Mouse (Mus musculus) left cerebral cortex, postnatal 4 days (tissue): Measurements from ENCODE around the gene Adgrl4. TPM values are rescaled to one million over a fixed set of nuclear protein-coding genes. Genes with fewer than 3 reads are reported as not detected.

Experiments used
- DNase-seq: peaks from one replicate; pipeline ENCODE4 v3.0.0-alpha.2; 2022
- intact Hi-C: fragments of 180-260 bp; cut with DNase I; formaldehyde crosslinking; loops from one replicate; pipeline ENCODE4 v1.15.1; 2025
- total RNA-seq, 2 experiments: library from RNA; stranded (reverse); gene quantifications; 2 replicates each; pipeline ENCODE4 v1.2.3; 2021

Adgrl4 gene
- 10 to 100 TPM; 14.9 to 21.9 TPM for total RNA-seq

GRCm38 (mm10) chr3:151437693-151438092 lies at the start of gene Adgrl4:
Gene Adgrl4 (plus strand): TSS chr3:151437887.
- peak; percentile 7 for DNase-seq
- intact Hi-C loops = no loop called here

GRCm38 (mm10) chr3:151390912-151391311 lies 46.8 kb upstream of the Adgrl4 start:
- intact Hi-C loops = no loop called here
- DNase-seq = no peak

- intact Hi-C loops = no loop called here
- peak; percentile 40 for DNase-seq
These were observed 44.8 kb upstream of the Adgrl4 start for GRCm38 (mm10) chr3:151392891-151393290.

GRCm38 (mm10) chr3:151393330-151393729 lies 44.4 kb upstream of the Adgrl4 start:
- intact Hi-C loops = no loop called here
- no peak for DNase-seq

DNA sequence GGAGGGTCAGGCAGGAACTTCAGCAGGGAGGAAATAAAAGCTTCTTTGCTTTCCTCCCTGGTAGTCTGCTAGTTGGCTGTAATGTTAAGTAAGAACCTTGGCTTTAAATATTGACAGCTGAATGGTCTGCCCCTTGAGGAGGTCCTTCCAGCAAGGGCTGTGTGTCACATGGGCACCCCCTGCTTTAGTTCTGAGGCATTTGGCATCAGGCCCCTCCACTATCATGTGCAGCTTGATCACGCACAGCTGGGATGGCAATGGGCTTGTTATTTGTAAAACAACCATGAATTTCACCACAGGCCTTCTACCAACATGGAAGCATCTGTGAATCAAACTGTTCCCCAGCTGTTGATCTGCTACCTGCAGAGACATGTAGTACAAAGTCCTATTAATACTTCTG lies 38.4 kb upstream of the Adgrl4 start:
- DNase-seq = peak; percentile 65
- intact Hi-C loops = no loop called here

DNA sequence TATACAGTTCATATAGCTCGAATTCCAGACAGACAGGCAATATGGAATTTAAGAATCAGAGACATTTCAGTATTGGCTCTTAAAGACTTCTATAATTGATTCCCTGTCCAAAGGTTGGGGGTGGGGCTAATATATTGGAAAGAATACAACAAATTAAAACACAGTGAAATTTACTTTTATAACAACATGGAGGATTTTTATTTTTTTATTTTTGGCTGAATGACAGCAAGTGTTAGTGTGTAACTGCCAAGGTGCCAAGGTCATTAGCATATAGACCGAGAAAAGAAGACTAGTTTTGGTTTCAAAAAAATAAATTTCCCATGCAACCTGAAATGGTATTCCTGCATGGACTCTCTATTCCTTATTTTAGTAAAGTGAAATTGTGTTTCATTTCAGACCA lies 26.7 kb upstream of the Adgrl4 start:
- DNase-seq = no peak
- intact Hi-C loops = no loop called here

GRCm38 (mm10) chr3:151411488-151411887 lies 26.2 kb upstream of the Adgrl4 start:
- peak; percentile 69 for DNase-seq
- intact Hi-C loops = no loop called here

DNA sequence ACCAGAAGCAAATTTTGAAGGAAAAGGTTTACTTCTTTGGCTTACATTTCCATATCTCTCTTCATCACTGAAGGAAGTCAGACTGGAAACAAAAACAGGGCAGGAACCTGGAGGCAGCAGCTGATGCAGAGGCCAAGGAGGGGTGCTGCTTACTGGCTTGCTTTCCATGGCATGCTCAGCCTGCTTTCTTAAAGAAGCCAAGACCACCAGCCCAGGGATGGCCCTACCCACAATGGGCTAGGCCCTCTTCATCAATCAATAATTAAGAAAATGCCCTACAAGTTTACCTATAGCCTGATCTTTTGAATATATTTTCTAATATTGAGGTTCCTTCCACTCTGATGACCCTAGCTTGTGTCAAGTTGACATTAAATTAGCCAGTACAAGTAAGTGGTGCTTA lies 20.8 kb upstream of the Adgrl4 start:
- intact Hi-C loops = no loop called here
- no peak for DNase-seq

DNA sequence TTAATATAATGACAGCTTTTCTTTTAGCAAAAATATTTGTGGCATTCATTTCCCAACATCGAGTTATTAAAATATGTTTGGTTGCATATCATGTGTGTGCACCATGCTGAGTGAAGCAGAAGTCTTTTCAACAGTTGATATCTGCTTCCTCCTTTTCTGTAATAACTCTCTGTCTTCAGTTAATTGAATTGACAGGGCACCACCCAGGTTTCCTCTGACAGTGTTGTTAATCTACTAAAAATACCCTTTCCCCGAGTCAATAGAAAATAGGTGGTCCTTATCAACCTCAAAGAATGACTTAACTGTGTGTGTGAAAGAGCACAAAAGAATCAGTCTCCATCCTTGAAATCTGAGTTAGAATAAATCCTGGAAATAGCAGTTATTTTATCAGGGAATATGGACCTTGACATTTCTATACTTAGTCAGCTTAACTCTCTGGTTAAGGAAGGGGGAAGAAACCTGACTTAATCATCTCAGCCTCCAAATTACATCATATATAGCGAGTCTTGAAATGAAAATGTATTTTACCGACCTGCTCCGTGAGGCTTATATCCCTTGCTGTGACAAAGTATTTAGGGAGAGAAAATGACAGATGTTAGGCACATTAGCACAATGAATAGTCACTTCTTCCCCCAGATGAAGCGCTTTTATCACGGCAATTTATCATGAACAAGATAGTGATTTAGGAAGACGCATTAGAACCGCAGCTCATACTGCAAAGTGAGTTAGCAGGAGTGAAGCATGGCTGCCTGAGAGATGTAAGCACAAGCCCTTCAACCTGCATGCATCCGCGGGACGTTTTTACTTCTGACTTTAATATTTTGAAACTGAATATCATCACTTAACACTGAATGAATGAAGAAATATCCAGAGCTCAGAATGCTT lies 19.8 kb upstream of the Adgrl4 start:
- intact Hi-C loops = no loop called here
- no peak for DNase-seq

- no peak for DNase-seq
These were observed 13.1 kb upstream of the Adgrl4 start for GRCm38 (mm10) chr3:151424326-151425207.

GRCm38 (mm10) chr3:151430106-151430505 lies 7.6 kb upstream of the Adgrl4 start:
- intact Hi-C loops = no loop called here
- no peak for DNase-seq

More at GRCm38 (mm10) chr3:151424326-151425207, 13.1 kb upstream of the Adgrl4 start:
- intact Hi-C loops = no loop called here

DNA sequence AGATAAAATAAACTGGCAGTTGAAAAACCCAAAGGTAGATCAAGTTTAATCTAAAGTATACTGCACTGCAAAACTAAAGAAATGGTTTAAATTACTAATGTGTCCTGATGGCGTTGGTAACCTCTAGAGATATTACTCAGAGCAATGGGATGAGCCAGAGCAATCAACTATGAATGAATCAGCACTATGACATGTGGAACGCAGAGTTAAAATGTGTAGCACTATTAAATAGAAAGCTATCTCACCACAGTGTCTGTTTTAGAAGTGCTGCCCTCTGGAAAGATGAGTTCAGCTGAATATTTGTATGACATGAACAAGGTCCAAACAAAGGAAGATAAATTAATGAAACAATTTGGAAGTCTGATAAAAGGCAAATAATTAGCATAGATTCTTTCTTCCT lies 6.2 kb upstream of the Adgrl4 start:
- intact Hi-C loops = no loop called here

DNA sequence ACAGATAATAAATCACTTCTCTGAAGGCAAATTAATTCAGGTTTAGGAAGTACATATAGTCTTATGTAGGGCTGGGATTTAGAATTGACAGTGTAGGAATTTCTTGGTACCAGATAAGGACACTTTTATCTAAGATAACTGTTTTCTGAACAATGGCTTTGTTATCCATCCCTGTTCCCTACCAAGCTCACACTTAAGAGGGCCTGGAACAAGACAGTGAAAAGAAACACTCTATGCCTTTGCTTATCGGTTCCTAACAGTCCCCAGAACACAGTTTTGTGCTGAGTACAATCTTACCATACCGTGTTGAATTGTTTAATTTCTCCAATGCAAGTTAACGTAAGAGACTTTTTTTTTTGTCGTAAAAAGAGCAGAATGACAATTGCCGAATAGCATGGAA lies 677 bp downstream of the Adgrl4 start:
- intact Hi-C loops = no loop called here
- no peak for DNase-seq

More for the DNA sequence above, 6.2 kb upstream of the Adgrl4 start:
- no peak for DNase-seq

- no peak for DNase-seq
- intact Hi-C loops = no loop called here
These were observed 2.3 kb downstream of the Adgrl4 start for GRCm38 (mm10) chr3:151439976-151440375.

- intact Hi-C loops = no loop called here
These were observed 4.3 kb downstream of the Adgrl4 start for GRCm38 (mm10) chr3:151442026-151442425.

GRCm38 (mm10) chr3:151443486-151443885 lies 5.8 kb downstream of the Adgrl4 start:
- no peak for DNase-seq
- intact Hi-C loops = no loop called here

More at GRCm38 (mm10) chr3:151442026-151442425, 4.3 kb downstream of the Adgrl4 start:
- no peak for DNase-seq

- intact Hi-C loops = no loop called here
These were observed 6.6 kb downstream of the Adgrl4 start for GRCm38 (mm10) chr3:151444284-151444683.

GRCm38 (mm10) chr3:151445936-151446335 lies 8.2 kb downstream of the Adgrl4 start:
- intact Hi-C loops = no loop called here

More at GRCm38 (mm10) chr3:151444284-151444683, 6.6 kb downstream of the Adgrl4 start:
- DNase-seq = no peak

DNA sequence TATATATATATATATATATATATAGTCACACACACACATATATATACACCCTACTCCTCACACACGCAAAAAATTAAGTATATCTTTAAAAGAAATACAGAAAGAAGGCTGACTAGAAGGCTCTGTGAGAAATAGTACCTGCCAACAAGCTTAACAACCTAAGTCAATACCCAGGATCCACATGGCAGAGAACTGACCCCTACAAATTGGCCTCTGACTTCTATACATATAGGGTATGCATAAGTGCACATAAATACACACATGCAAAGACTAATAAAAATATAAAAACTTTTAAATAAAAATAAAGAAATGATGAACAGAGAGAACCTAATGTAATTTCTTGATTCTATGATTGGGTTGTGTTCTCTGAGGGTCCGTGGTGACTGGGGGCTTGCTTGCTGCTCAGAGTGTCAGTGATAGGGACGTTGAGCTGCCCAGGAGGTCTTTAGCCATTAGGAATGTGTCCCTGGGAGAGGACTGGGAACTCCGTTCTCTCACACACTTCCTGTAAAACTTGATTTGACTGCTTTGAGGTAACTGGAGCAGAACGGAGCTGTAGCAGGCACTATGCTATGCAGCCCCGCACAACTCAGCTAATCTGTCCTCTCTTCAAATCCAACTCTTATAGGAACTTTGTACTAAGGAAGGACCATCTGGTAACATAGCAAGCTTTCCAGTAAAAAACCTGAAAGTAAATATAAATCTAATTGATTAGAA lies 17.5 kb downstream of the Adgrl4 start:
- DNase-seq = no peak
- intact Hi-C loops = no loop called here

More at GRCm38 (mm10) chr3:151445936-151446335, 8.2 kb downstream of the Adgrl4 start:
- no peak for DNase-seq

DNA sequence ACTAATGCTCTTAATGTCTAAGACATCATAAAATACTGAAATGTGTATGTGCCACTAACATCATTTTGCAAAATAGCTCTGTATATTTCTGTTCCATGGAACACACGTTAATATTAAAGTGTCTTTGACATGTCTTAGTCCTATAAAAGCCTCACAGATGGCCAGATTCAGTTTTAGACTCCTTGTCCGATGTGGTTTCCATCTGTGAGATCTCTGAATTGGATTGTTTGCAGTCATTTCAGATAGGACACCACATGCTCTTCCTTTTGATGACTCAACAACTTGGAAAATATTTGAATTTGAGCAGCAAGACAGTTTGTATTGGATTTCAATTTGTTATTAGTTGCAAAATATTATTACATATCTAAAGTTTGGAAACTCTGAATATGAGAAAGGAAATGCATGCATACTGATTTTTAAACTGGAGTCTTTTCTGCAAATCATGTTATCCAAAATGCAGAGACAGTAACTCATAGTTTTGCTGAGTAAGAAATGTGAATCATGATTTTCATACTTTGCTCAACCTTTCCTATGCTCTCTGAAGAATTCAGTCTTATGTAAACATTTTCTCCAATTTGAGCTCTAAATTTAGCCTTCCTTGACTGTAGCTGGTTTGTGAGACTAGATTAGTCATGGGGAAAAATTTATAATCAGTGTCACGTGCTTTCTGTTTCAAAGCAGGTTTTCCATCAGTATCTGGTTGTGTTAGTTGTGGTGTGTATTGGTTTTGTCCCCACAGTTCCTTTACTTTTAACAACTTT lies 21.9 kb downstream of the Adgrl4 start:
- intact Hi-C loops = no loop called here
- DNase-seq = no peak
